Comparison of ENCODE assay signal across 8 mouse cellular contexts in the genomic region with DNA sequence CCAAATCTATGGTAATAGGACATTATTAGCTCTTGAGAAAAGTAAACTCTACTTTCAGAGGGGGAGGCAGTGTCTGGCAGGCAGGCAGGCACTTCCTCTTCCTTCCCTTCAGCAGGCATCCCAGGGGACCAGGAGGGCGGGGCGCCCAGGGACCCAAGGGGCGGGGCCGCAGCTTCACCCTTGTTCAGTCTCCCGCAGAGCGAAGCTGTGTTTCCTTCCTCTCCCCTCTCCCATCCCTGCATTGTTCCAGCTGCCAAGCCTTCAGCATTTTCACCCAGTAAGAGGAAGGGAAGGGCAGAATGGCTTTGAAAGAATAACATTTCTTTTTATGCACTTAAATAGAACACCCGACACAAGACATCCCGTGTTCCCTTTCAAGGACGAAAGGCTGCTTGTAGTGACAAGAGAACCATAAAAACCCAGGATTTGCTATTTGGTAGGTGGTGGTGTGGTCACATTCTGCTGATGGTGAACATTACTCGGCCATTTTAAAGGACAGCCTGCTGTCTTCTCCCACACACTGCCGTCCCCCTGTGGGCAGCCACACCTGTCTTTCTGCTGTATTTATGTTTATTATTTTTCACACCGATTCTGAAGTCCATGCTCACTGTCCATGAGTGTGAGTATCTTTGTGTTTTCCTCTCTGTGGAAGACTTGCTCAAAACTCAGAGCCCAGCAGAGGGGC.
DNase-seq lines count a peak whose midpoint lies in the region; ATAC-seq lines count a peak whose summit lies in the region.

No protein-coding gene starts in this region.

- intact Hi-C loops in gastrocnemius, postnatal 14 days (cut with DNase I; ENCODE audit: low total_unique reads) = no loop called here
- intact Hi-C loops in left cerebral cortex, postnatal 14 days (cut with DNase I) = no loop called here

- DNase-seq in T-cell, adult 2 months (ENCODE audit: low spot score) = peak; percentile 61
- DNase-seq in gastrocnemius, postnatal 14 days = peak; percentile 89
- peak; percentile 28 to 63 for DNase-seq in left cerebral cortex, postnatal 14 days (ENCODE audit: low spot score in 2 of 2)
- peak; percentile 14 for DNase-seq in right cerebral cortex, postnatal 36 days (ENCODE audit: low spot score in 2 of 2)
- DNase-seq in urinary bladder, postnatal 4 days (ENCODE audit: low spot score in 2 of 2) = peak; percentile 81 to 87

- ATAC-seq in common myeloid progenitor, adult 5-6 weeks (replicated peaks; ENCODE audit: low read depth, poor library complexity, severe bottlenecking) = peak; percentile 100
- ATAC-seq in inflammation-experienced regulatory T-cells, adult 6 months = peak; percentile 82
- peak; percentile 81 for ATAC-seq in megakaryocyte-erythroid progenitor cell, adult 5-6 weeks (replicated peaks; ENCODE audit: low FRiP score, low TSS enrichment, poor library complexity, severe bottlenecking)

Comparison
In these comparisons a context has a peak if more than half of its experiments do, and no peak if none do; other contexts are left out.
1. Peak in every context shown above with its lines: DNase-seq and ATAC-seq.
2. DNase-seq: peak in every context shown above with its lines; median percentile 89 in gastrocnemius, postnatal 14 days; 84 in urinary bladder, postnatal 4 days; 61 in T-cell, adult 2 months; 46 in left cerebral cortex, postnatal 14 days; 14 in right cerebral cortex, postnatal 36 days.